Mouse (Mus musculus) E14TG2a.4 (cell line): ENCODE data around the gene Thrb.

ENCODE experiments used
- H3K27me3 ChIP-seq: 2 replicates; pipeline ENCODE4 v1.6.1; 2014; ENCODE audit warnings: low read length, control low read depth; ENCODE audit not compliant: insufficient read depth
- H3K36me3 ChIP-seq: 2 replicates; pipeline ENCODE4 v1.6.1; 2014; ENCODE audit warnings: low read length, control low read depth; ENCODE audit not compliant: insufficient read depth
- H3K4me1 ChIP-seq: replicated peaks from 2 replicates; pipeline ENCODE4 v1.6.1; 2014; ENCODE audit warnings: low read depth, low read length, control low read depth
- H3K4me3 ChIP-seq: replicated peaks from 2 replicates; pipeline ENCODE4 v1.5.1; 2014; ENCODE audit warnings: mild to moderate bottlenecking, low read length
- H3K9me3 ChIP-seq: 2 replicates; pipeline ENCODE4 v1.6.1; 2014; ENCODE audit warnings: low read length, control low read depth
- CTCF ChIP-seq: conservative IDR thresholded peaks from 2 replicates; pipeline ENCODE4 v1.5.1; 2014; ENCODE audit warnings: low read length
- NANOG ChIP-seq: IDR thresholded peaks from 2 replicates; pipeline ENCODE4 v1.6.1; 2014; ENCODE audit warnings: borderline replicate concordance, low read length, mixed read lengths
- POU5F1 ChIP-seq: IDR thresholded peaks from 2 replicates; pipeline ENCODE4 v1.6.1; 2014; ENCODE audit warnings: low read length, borderline replicate concordance

Gene Thrb

DNA sequence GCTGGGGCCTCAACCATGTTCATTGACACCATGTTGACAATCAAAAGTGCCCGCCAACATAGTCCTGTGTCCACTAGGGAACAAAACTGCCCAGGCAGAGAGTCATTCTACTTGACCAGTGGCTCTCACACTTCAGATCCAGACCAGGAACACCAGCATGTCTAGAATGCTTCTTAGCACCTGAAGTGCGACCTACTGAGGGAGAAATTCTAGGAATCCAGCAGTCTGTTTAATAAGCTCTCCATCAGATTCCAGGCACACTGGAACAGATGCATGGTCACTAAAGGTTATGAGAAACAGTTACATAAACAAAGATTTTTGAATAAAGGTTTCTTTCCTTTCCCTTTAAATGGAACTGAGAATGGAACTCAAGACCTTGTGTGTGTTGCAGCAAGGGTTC is 192.2 kb downstream of the Thrb start:
- H3K36me3 ChIP-seq: no peaks in the 10 kb centered on the region
- no peaks in the 10 kb centered on the region for H3K27me3 ChIP-seq
- no peaks in the 10 kb centered on the region for H3K9me3 ChIP-seq
- TF ChIP-seq NANOG: no peak
- TF ChIP-seq POU5F1: no peak
- TF ChIP-seq CTCF: no peak
- peaks cover 8% of the 10 kb centered on the region for H3K4me1 ChIP-seq
- no peak overlapping the region for H3K4me3 ChIP-seq

GRCm38 (mm10) chr14:17859790-17860385 is 199.8 kb downstream of the Thrb start:
- no peak for TF ChIP-seq POU5F1
- Histone ChIP-seq H3K36me3 (no peaks in the 10 kb centered on the region), H3K4me1 (no peaks in the 10 kb centered on the region), H3K27me3 (no peaks in the 10 kb centered on the region), H3K9me3 (no peaks in the 10 kb centered on the region), H3K4me3 (no peak overlapping the region)

DNA sequence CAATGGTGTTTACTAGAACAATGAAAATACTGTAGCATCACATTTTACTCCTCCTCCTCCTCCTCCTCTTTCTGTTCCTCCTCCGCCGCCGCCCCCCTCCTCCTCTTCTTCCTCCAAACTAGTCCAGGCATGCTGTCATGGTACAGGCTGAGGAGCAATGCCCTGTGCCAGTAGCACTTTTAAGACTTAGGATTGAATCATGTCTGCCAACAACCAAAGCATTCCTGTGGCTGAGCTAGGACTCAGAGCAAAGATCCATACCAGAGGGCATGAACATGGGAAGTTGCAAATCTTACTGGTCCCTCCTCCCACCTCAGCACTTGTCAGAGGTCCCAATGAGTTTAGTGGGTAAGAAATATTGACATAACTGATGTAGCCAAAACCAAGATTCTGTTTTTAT is 202.6 kb downstream of the Thrb start:
- Histone ChIP-seq H3K9me3 (no peaks in the 10 kb centered on the region), H3K36me3 (no peaks in the 10 kb centered on the region), H3K27me3 (no peaks in the 10 kb centered on the region), H3K4me1 (no peaks in the 10 kb centered on the region), H3K4me3 (no peak overlapping the region)
- TF ChIP-seq POU5F1 (no peak), NANOG (no peak), CTCF (no peak)

- Histone ChIP-seq H3K27me3 (no peaks in the 10 kb centered on the region), H3K4me3 (no peak overlapping the region), H3K4me1 (no peaks in the 10 kb centered on the region), H3K9me3 (no peaks in the 10 kb centered on the region), H3K36me3 (no peaks in the 10 kb centered on the region)
- TF ChIP-seq POU5F1: no peak
- TF ChIP-seq NANOG: no peak
- TF ChIP-seq CTCF: no peak
These were observed 203.8 kb downstream of the Thrb start for GRCm38 (mm10) chr14:17863701-17864320.

- H3K9me3 ChIP-seq: no peaks in the 10 kb centered on the region
- H3K27me3 ChIP-seq: no peaks in the 10 kb centered on the region
- no peak overlapping the region for H3K4me3 ChIP-seq
- no peaks in the 10 kb centered on the region for H3K4me1 ChIP-seq
- H3K36me3 ChIP-seq: no peaks in the 10 kb centered on the region
- TF ChIP-seq NANOG: no peak
- TF ChIP-seq POU5F1: no peak
- no peak for TF ChIP-seq CTCF
These were observed 208.3 kb downstream of the Thrb start for GRCm38 (mm10) chr14:17868326-17868725.

DNA sequence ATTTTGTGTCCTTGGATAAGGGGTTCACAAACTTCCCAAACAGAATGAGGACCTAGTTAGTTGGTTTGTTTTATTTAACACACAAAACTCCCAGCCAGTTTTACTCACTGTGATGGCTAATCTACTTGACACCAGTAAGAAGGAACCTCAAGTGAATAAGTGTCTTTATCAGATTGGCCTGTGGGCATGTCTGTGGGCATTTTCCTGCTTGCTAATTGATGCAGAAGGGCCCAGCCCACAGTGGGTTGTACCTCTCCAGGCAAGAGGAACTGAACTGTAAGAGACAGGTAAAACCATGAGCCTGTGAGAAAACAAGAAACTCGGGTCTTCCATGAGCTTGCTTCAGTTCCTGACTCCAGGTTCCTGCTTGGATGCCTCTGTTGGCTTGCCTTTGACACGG is 215.9 kb downstream of the Thrb start:
- no peak overlapping the region for H3K4me3 ChIP-seq

GRCm38 (mm10) chr14:17879446-17879845 is 219.4 kb downstream of the Thrb start:
- no peak overlapping the region for H3K4me3 ChIP-seq
- no peaks in the 10 kb centered on the region for H3K9me3 ChIP-seq
- no peaks in the 10 kb centered on the region for H3K4me1 ChIP-seq
- no peaks in the 10 kb centered on the region for H3K27me3 ChIP-seq
- no peaks in the 10 kb centered on the region for H3K36me3 ChIP-seq
- TF ChIP-seq POU5F1 (no peak), NANOG (no peak)

More for the DNA sequence above, 215.9 kb downstream of the Thrb start:
- Histone ChIP-seq H3K4me1 (no peaks in the 10 kb centered on the region), H3K9me3 (no peaks in the 10 kb centered on the region), H3K27me3 (no peaks in the 10 kb centered on the region), H3K36me3 (no peaks in the 10 kb centered on the region)
- TF ChIP-seq CTCF (no peak), POU5F1 (no peak), NANOG (no peak)

DNA sequence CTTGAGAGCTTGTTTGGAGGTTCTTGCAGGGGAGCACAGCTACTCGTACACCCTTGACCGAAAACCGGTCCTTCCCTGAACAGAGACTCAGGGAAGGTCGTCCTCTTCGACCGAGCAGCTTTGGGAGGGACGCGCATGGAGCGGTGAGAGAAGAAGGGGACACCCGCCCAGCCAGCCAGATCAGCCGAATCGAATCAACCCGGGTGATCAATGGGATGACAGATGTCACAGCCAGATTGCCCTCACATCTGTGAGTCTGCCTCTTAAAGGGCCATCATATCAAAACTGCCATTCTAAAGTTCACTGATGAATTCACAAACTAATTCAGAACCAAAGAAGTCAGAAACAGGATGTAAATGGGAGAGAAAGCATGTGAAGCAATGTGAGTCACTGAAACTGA is 224.8 kb downstream of the Thrb start:
- Histone ChIP-seq H3K9me3 (no peaks in the 10 kb centered on the region), H3K27me3 (no peaks in the 10 kb centered on the region), H3K36me3 (no peaks in the 10 kb centered on the region), H3K4me1 (no peaks in the 10 kb centered on the region), H3K4me3 (no peak overlapping the region)
- TF ChIP-seq CTCF (no peak), NANOG (no peak), POU5F1 (no peak)

- Histone ChIP-seq H3K36me3 (no peaks in the 10 kb centered on the region), H3K9me3 (no peaks in the 10 kb centered on the region; the same call in 1 of the 2 replicates), H3K27me3 (no peaks in the 10 kb centered on the region), H3K4me1 (peaks cover 3% of the 10 kb centered on the region), H3K4me3 (no peak overlapping the region)
- TF ChIP-seq POU5F1 (no peak), NANOG (no peak), CTCF (no peak)
These were observed 225.3 kb downstream of the Thrb start for GRCm38 (mm10) chr14:17885320-17885719.
